In the genomic region with DNA sequence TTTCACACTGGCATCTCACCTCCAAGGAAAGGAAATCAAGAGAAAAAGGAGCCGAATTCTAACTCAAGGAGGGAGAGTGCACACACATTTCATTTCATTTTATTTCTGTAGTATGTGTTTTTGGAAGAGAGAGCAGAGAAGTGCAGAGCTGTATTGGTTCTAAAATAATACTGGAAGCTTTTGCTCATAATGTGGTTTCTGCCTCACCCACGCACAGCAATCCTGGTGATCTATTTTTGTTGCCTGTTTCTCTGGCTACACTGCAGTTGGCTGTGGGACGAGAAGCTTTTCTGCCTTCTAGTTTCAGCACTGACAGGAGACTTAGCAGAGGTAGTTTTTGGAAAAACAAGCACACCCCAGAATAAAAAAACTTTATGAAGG, we compare ENCODE assay signal across 8 mouse cellular contexts.
A peak's percentile ranks its signal among the peaks of the same experiment; 100 is the strongest.
DNase-seq lines count a peak whose midpoint lies in the region; ATAC-seq lines count a peak whose summit lies in the region.

No protein-coding gene starts in this region.

- DNase-seq in neural tube, embryonic 11.5 days (ENCODE audit: low spot score): no peak
- no peak for DNase-seq in neural tube, embryonic 10.5 days (ENCODE audit: extremely low spot score, low spot score)
- no peak for DNase-seq in forebrain, embryonic 11.5 days (ENCODE audit: low spot score)
- DNase-seq in midbrain, embryonic 14.5 days: peak; percentile 36
- no peak for DNase-seq in urinary bladder, adult 18-20 months (ENCODE audit: low spot score in 2 of 2)
- DNase-seq in urinary bladder, postnatal 10 days (ENCODE audit: low spot score): no peak
- no peak for DNase-seq in ovary, postnatal 14 days (ENCODE audit: low spot score)

- 0 out of 2 replicates have a peak, but pooled peaks have one; percentile 3 for ATAC-seq in neural tube, embryonic 11.5 days (ENCODE audit: insufficient read depth, low FRiP score, low TSS enrichment)
- no peak for ATAC-seq in forebrain, embryonic 11.5 days (replicated peaks; ENCODE audit: low FRiP score)
- peak; percentile 12; the same call in 1 of the 2 replicates for ATAC-seq in hindbrain, embryonic 15.5 days (ENCODE audit: low FRiP score, low read depth)
- ATAC-seq in midbrain, embryonic 14.5 days (ENCODE audit: low FRiP score, low TSS enrichment): 0 out of 2 replicates have a peak, but pooled peaks have one; percentile 9

- no peaks in the 10 kb centered on the region for H3K36me3 ChIP-seq in neural tube, embryonic 11.5 days (ENCODE audit: control insufficient read depth, insufficient read depth, low read length)
- H3K36me3 ChIP-seq in forebrain, embryonic 11.5 days (ENCODE audit: control insufficient read depth, insufficient read depth, low read length): no peaks in the 10 kb centered on the region
- H3K36me3 ChIP-seq in hindbrain, embryonic 15.5 days: no peaks in the 10 kb centered on the region
- no peaks in the 10 kb centered on the region for H3K36me3 ChIP-seq in midbrain, embryonic 14.5 days (ENCODE audit: control insufficient read depth, insufficient read depth, low read length)

- peak overlapping the region; percentile 42; the same call in 1 of the 2 replicates for H3K27ac ChIP-seq in neural tube, embryonic 11.5 days (ENCODE audit: low read depth, low read length)
- 0 out of 2 replicates have a peak overlapping the region, but pooled peaks have one; percentile 8 for H3K27ac ChIP-seq in forebrain, embryonic 11.5 days (ENCODE audit: low read depth, low read length)
- H3K27ac ChIP-seq in hindbrain, embryonic 15.5 days (replicated peaks): peak overlapping the region; percentile 75
- H3K27ac ChIP-seq in midbrain, embryonic 14.5 days (replicated peaks; ENCODE audit: low read depth, low read length): peak overlapping the region; percentile 72

- H3K4me1 ChIP-seq in neural tube, embryonic 11.5 days (ENCODE audit: control insufficient read depth, insufficient read depth, low read length): no peaks in the 10 kb centered on the region
- peaks cover 4% of the 10 kb centered on the region; the same call in 1 of the 2 replicates for H3K4me1 ChIP-seq in forebrain, embryonic 11.5 days (replicated peaks; ENCODE audit: control insufficient read depth, insufficient read depth, low read length)
- peaks cover 31% of the 10 kb centered on the region for H3K4me1 ChIP-seq in hindbrain, embryonic 15.5 days (replicated peaks)
- peaks cover 40% of the 10 kb centered on the region for H3K4me1 ChIP-seq in midbrain, embryonic 14.5 days (ENCODE audit: control insufficient read depth, insufficient read depth, low read length)

- no peaks in the 10 kb centered on the region for H3K27me3 ChIP-seq in neural tube, embryonic 11.5 days (ENCODE audit: control insufficient read depth, insufficient read depth, low read length)
- H3K27me3 ChIP-seq in forebrain, embryonic 11.5 days (ENCODE audit: control insufficient read depth, insufficient read depth, low read length): no peaks in the 10 kb centered on the region
- H3K27me3 ChIP-seq in hindbrain, embryonic 15.5 days: no peaks in the 10 kb centered on the region
- H3K27me3 ChIP-seq in midbrain, embryonic 14.5 days (ENCODE audit: control insufficient read depth, insufficient read depth, low read length): no peaks in the 10 kb centered on the region

- no peak overlapping the region for H3K4me2 ChIP-seq in neural tube, embryonic 11.5 days (ENCODE audit: low read depth)
- H3K4me2 ChIP-seq in forebrain, embryonic 11.5 days (ENCODE audit: low read depth, low read length, severe bottlenecking): peak overlapping the region; percentile 42; the same call in 1 of the 2 replicates
- peak overlapping the region; percentile 50 for H3K4me2 ChIP-seq in hindbrain, embryonic 15.5 days
- peak overlapping the region; percentile 54 for H3K4me2 ChIP-seq in midbrain, embryonic 14.5 days (ENCODE audit: low read length)

- WGBS in neural tube, embryonic 11.5 days: 24% methylated on average over 3 of the region's 3 CpGs
- whole genome bisulfite sequencing in forebrain, embryonic 11.5 days: 19% methylated on average over 3 of the region's 3 CpGs
- WGBS in hindbrain, embryonic 15.5 days: 6% methylated on average over 3 of the region's 3 CpGs
- WGBS in midbrain, embryonic 14.5 days: 7% methylated on average over 3 of the region's 3 CpGs

- H3K9me3 ChIP-seq in neural tube, embryonic 11.5 days (ENCODE audit: control insufficient read depth, low read length): no peaks in the 10 kb centered on the region
- H3K9me3 ChIP-seq in forebrain, embryonic 11.5 days (ENCODE audit: control insufficient read depth, low read length): no peaks in the 10 kb centered on the region
- no peaks in the 10 kb centered on the region for H3K9me3 ChIP-seq in hindbrain, embryonic 15.5 days
- H3K9me3 ChIP-seq in midbrain, embryonic 14.5 days (ENCODE audit: control insufficient read depth, low read length): no peaks in the 10 kb centered on the region

- H3K4me3 ChIP-seq in neural tube, embryonic 11.5 days (ENCODE audit: low read depth, low read length): no peak overlapping the region
- H3K4me3 ChIP-seq in forebrain, embryonic 11.5 days (ENCODE audit: low read depth, low read length): no peak overlapping the region
- H3K4me3 ChIP-seq in hindbrain, embryonic 15.5 days: peak overlapping the region; percentile 32; the same call in 1 of the 2 replicates
- H3K4me3 ChIP-seq in midbrain, embryonic 14.5 days (replicated peaks; ENCODE audit: low read depth, low read length): no peak overlapping the region

- no peak overlapping the region for H3K9ac ChIP-seq in neural tube, embryonic 11.5 days (ENCODE audit: low read length)
- H3K9ac ChIP-seq in forebrain, embryonic 11.5 days (ENCODE audit: low read length): no peak overlapping the region
- no peak overlapping the region for H3K9ac ChIP-seq in hindbrain, embryonic 15.5 days
- peak overlapping the region; percentile 36; the same call in 1 of the 2 replicates for H3K9ac ChIP-seq in midbrain, embryonic 14.5 days (replicated peaks; ENCODE audit: low read length)

Comparison
In these comparisons a context has a peak if more than half of its experiments do, and no peak if none do; other contexts are left out.
1. H3K27ac ChIP-seq: peak in every context shown above with its lines; median percentile 75 in hindbrain, embryonic 15.5 days; 72 in midbrain, embryonic 14.5 days; 42 in neural tube, embryonic 11.5 days; 8 in forebrain, embryonic 11.5 days.